7 mouse cellular contexts compared by ENCODE assay signal in the genomic region with DNA sequence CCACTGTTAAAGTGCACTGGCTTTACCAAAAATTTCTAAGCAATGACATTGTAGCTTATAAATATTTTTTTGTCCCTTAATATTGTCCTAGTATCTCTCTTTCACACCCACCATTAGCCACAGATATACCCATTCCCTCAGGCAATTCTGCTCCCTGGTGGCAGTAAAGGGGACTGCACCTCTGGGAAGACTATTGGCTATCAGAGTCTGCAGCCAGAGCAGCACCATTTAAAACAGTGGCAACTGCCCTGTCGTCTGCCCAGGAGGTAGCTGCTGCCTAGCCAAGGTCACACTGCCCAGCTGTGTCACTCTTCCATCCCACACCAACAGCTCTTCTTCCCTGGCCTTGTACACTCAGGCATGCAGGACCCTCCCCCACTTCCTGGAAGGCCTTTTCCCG. TPM values are rescaled to one million over a fixed set of nuclear protein-coding genes. Genes with fewer than 3 reads are reported as not detected.
A peak's percentile ranks its signal among the peaks of the same experiment; 100 is the strongest.
DNase-seq lines count a peak whose midpoint lies in the region; ATAC-seq and TF ChIP-seq lines count a peak whose summit lies in the region.

No protein-coding gene starts in this region.

- DNase-seq in CD8-positive naive resting alpha-beta T cell, adult 2 months (ENCODE audit: low read depth in 2 of 2, low spot score in 2 of 2) = peak; percentile 51 to 63
- DNase-seq in Patski (ENCODE audit: low read depth, low spot score) = no peak
- DNase-seq in embryo, embryonic 10.5 days (ENCODE audit: low spot score) = peak; percentile 78
- DNase-seq in kidney, postnatal 0 days (ENCODE audit: low spot score) = peak; percentile 77
- peak; percentile 75 for DNase-seq in lung, postnatal 25 days (ENCODE audit: low spot score)
- peak; percentile 54 for DNase-seq in spleen, adult 12 weeks (ENCODE audit: low spot score)

- CTCF ChIA-PET in Patski (lab: Charles Lee) = interaction anchor here (0.6 to 3.9 kb wide), 29 partner anchors 9 to 193 kb away, joined by 3 to 74 read pairs (median 4); a partner anchor contains a TSS

- H3K4me1 ChIP-seq in heart, embryonic 14.5 days (ENCODE audit: control insufficient read depth in 2 of 2, insufficient read depth in 2 of 2, low read length in 2 of 2) = peaks cover 4 to 9% of the 10 kb centered on the region in 2 experiments
- no peaks in the 10 kb centered on the region for H3K4me1 ChIP-seq in kidney, postnatal 0 days (replicated peaks; ENCODE audit: insufficient read depth, low read length)

- 44% methylated on average over 2 of the region's 2 CpGs for WGBS in heart, embryonic 14.5 days
- WGBS in kidney, postnatal 0 days = 38% methylated on average over 2 of the region's 2 CpGs

- H3K27ac ChIP-seq in heart, embryonic 14.5 days (replicated peaks in 1 of 2; ENCODE audit: control insufficient read depth in 1 of 2, insufficient read depth in 1 of 2, low read depth in 2 of 2, low read length in 2 of 2) = peak overlapping the region in 1 of 2 experiments; percentile 51; a peak in 3 of 4 replicates
- peak overlapping the region; percentile 39; the same call in 1 of the 2 replicates for H3K27ac ChIP-seq in kidney, postnatal 0 days

- peak overlapping the region; percentile 52 for H3K9ac ChIP-seq in heart, embryonic 14.5 days (ENCODE audit: low read length)
- 0 out of 2 replicates have a peak overlapping the region, but pooled peaks have one; percentile 31 for H3K9ac ChIP-seq in kidney, postnatal 0 days (ENCODE audit: low read depth, low read length)

- H3K27me3 ChIP-seq in Patski = no peaks in the 10 kb centered on the region
- H3K27me3 ChIP-seq in heart, embryonic 14.5 days (ENCODE audit: control insufficient read depth, insufficient read depth, low read length) = peaks cover 4% of the 10 kb centered on the region; the same call in 1 of the 2 replicates
- H3K27me3 ChIP-seq in kidney, postnatal 0 days (ENCODE audit: insufficient read depth, low read length) = no peaks in the 10 kb centered on the region

- no peaks in the 10 kb centered on the region for H3K9me3 ChIP-seq in heart, embryonic 14.5 days (ENCODE audit: control insufficient read depth, low read length)
- no peaks in the 10 kb centered on the region for H3K9me3 ChIP-seq in kidney, postnatal 0 days (replicated peaks; ENCODE audit: low read length)

- ATAC-seq in Patski = peak; percentile 38
- no peak for ATAC-seq in heart, embryonic 14.5 days (ENCODE audit: insufficient number of reproducible peaks, insufficient read depth, low FRiP score, low read depth)
- ATAC-seq in kidney, postnatal 0 days (replicated peaks; ENCODE audit: low FRiP score, low read depth) = peak; percentile 3; the same call in 1 of the 2 replicates

- peak overlapping the region in 1 of 2 experiments; percentile 2; a peak in 1 of 4 replicates for H3K4me3 ChIP-seq in heart, embryonic 14.5 days (ENCODE audit: control insufficient read depth in 1 of 2, insufficient read depth in 1 of 2, low read depth in 1 of 2, low read length in 2 of 2)
- no peak overlapping the region for H3K4me3 ChIP-seq in kidney, postnatal 0 days (replicated peaks; ENCODE audit: low read depth, low read length)

- H3K4me2 ChIP-seq in heart, embryonic 14.5 days (ENCODE audit: low read length) = peak overlapping the region; percentile 35
- no peak overlapping the region for H3K4me2 ChIP-seq in kidney, postnatal 0 days (ENCODE audit: low read length)

- no peaks in the 10 kb centered on the region for H3K36me3 ChIP-seq in heart, embryonic 14.5 days (ENCODE audit: control insufficient read depth, insufficient read depth, low read length)
- no peaks in the 10 kb centered on the region for H3K36me3 ChIP-seq in kidney, postnatal 0 days (ENCODE audit: insufficient read depth, low read length)

- POLR2A ChIA-PET in Patski (lab: Charles Lee) = interaction anchor here (0.9 to 3.1 kb wide), 2 partner anchors 78 to 90 kb away, joined by 3 to 15 read pairs; no protein-coding TSS in a partner anchor

- peak; percentile 89 for TF ChIP-seq CTCF in Patski (IDR thresholded peaks at IDR 0.05)
- peak; percentile 86 for TF ChIP-seq CTCF in kidney, postnatal 0 days (IDR thresholded peaks at IDR 0.05; ENCODE audit: low read depth)

- in situ Hi-C loops in Patski (cut with MboI; ENCODE audit: low pct_unique_long_range_greater_than_20kb) = loop anchor here (5.0 kb wide), 1 partner anchor 194 kb away; no protein-coding TSS in a partner anchor

RNA-seq across cellular contexts. Expression of a gene that starts 8.1 kb away (rescaled TPM):
- polyA plus RNA-seq in Patski (2021) = 1.6 TPM
- 3.9 and 4.4 TPM in 2 replicates for polyA plus RNA-seq in heart, embryonic 14.5 days (2014; fragmentation: Nextera tagmentation; extraction: Ambion mirVana)
- 3.4 and 3.9 TPM in 2 replicates for polyA plus RNA-seq in kidney, postnatal 0 days (2015; fragmentation: Nextera tagmentation; extraction: Ambion mirVana)

RNA-seq across cellular contexts. Expression of a gene that starts 17.3 kb away (rescaled TPM):
- polyA plus RNA-seq in Patski (2021) = 42.0 TPM
- 31.3 and 41.1 TPM in 2 replicates for polyA plus RNA-seq in heart, embryonic 14.5 days (2014; fragmentation: Nextera tagmentation; extraction: Ambion mirVana)
- polyA plus RNA-seq in kidney, postnatal 0 days (2015; fragmentation: Nextera tagmentation; extraction: Ambion mirVana) = 69.1 and 72.3 TPM in 2 replicates

RNA-seq across cellular contexts. Expression of a gene that starts 19.8 kb away (rescaled TPM):
- 0.05 TPM for polyA plus RNA-seq in Patski (2021)
- polyA plus RNA-seq in heart, embryonic 14.5 days (2014; fragmentation: Nextera tagmentation; extraction: Ambion mirVana) = 28.1 and 31.1 TPM in 2 replicates
- 12.6 and 13.4 TPM in 2 replicates for polyA plus RNA-seq in kidney, postnatal 0 days (2015; fragmentation: Nextera tagmentation; extraction: Ambion mirVana)

RNA-seq across cellular contexts. Expression of a gene that starts 33.8 kb away (rescaled TPM):
- polyA plus RNA-seq in Patski (2021) = 622 TPM
- 885 and 947 TPM in 2 replicates for polyA plus RNA-seq in heart, embryonic 14.5 days (2014; fragmentation: Nextera tagmentation; extraction: Ambion mirVana)
- 621 and 647 TPM in 2 replicates for polyA plus RNA-seq in kidney, postnatal 0 days (2015; fragmentation: Nextera tagmentation; extraction: Ambion mirVana)

Comparison
In these comparisons a context has a peak if more than half of its experiments do, and no peak if none do; other contexts are left out.
1. RNA of a gene that starts 19.8 kb away (polyA plus RNA-seq): 28.1 to 31.1 TPM in heart, embryonic 14.5 days and 12.6 to 13.4 TPM in kidney, postnatal 0 days; 0.05 TPM in Patski (single experiment); every median in the first group is over 10 times any median in the second.